Mouse (Mus musculus) 3134 (cell line): Measurements from ENCODE around the gene Popdc3.
"Not testable (repeated sequence)": the region's sequence is repeated elsewhere in the genome, so short reads cannot be mapped to it uniquely, and the experiment has no call there.

Experiments
- DNase-seq: peaks from one replicate; pipeline ENCODE4 v3.0.0-alpha.2; 2011; ENCODE audit warnings: low spot score; ENCODE audit not compliant: insufficient read length; ENCODE audit errors: extremely low read depth

Popdc3 gene

DNA sequence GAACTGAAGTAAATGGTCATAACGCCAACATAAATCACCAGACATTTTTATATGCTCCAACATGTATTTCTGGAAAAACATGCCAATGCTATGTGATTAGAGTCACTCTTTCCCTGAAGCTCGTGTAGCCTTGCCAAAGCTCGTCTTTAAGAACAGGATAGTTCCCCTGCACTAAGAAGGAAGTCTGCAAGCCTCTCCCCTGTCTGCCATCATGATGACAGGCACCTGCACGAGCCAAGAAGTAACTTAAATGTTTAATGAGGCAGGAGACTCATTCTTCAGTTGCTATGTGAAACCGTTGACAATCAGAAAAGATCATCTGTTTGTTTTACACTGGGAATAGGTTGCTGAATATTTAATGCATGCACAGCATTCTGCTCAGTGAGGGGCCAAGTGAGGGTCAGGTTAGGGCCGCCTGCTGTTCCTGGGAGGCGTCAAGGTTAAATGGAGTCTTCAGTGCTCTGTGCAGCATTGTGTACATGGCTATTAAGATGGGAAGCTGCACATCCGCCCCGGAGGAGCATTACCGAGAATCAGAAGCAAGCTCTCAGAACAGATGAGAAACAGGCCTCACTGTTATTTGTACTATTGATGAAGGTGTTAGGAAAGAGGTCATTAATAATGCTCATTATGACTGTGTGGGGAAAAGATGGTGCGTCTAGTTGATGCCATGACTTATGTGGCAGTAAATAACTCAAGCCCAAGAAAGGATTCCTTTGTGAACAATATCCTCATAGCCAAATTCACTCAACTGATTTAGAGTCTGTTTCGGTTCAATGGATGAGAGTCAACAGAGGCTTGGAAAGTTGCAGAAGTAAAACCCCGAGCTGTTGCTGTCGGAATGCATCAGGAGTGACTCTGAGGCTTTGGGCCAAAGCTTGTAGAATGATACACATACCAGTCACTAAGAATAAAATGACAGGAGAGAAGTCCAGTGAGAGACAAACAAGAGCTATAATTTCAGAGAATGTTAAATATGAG, 15.7 kb downstream of the Popdc3 start:
- DNase-seq, result no peak

GRCm38 (mm10) chr10:45194531-45194930, 16.6 kb downstream of the Popdc3 start:
- no peak for DNase-seq

GRCm38 (mm10) chr10:45204582-45204981, 26.7 kb downstream of the Popdc3 start:
- no peak for DNase-seq

- no peak for DNase-seq
Measured at GRCm38 (mm10) chr10:45210201-45210600, 32.3 kb downstream of the Popdc3 start.

DNA sequence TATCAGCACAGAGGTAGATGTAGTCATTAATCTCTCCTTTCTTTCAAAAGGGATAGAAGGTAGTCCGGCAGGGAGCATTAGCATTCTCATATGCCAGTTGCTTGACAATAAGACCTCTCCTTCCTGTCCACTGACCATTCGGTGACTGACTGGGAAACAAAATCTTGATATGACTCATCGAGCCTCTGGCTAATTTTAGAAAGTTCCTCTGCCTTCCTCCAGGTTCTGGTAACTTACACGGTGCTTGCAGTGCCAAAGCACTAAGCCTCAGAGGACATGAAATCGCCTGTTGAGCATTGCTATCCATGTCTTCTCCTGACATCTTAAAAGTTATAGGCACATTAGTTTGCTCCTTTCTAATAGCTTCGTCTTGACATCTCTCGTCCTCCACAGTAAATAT, 38.8 kb downstream of the Popdc3 start:
- DNase-seq, result peak; percentile 3

DNA sequence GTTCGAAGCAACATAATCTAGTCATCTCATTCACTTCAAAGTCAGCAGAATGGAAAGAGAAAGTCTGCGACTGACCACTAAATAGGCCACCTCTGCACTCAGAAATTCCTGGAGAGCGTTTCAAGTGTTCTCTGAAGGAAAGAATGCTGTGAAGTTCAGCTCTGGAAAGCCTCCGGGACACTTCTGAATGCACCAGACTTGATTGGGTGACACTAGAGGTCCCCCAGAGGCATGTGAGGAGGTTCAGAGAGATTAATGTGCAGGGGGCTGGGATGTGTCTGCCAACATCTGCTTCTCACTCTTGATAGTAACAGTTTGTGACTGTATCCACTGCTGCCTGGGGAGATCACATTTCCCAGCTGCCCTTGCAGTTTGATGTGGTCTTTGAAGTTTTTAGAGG, 52.1 kb downstream of the Popdc3 start:
- DNase-seq, result no peak

DNA sequence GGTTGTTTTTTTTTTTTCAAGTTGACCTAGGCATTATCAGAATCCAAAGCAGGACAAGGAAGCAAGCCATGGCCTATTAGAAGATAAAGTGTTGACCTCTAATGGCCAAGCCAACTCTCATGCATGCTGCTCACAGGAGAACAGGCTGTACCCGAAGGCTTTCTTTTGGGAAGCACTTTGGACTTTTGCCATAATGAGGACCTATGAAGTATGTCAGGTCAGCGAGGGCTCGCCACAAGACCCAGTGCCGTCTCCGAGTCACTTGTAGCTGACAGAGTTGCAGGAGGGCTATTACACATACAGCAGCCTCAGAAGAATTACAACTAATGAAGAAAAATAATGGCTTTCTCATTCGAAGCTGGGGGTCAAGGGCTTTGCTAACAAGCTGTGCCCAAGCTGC, 55.5 kb downstream of the Popdc3 start:
- DNase-seq, result no peak

GRCm38 (mm10) chr10:45236304-45236703, 58.4 kb downstream of the Popdc3 start:
- no peak for DNase-seq

GRCm38 (mm10) chr10:45237492-45237891, 59.6 kb downstream of the Popdc3 start:
- DNase-seq, result no peak

DNA sequence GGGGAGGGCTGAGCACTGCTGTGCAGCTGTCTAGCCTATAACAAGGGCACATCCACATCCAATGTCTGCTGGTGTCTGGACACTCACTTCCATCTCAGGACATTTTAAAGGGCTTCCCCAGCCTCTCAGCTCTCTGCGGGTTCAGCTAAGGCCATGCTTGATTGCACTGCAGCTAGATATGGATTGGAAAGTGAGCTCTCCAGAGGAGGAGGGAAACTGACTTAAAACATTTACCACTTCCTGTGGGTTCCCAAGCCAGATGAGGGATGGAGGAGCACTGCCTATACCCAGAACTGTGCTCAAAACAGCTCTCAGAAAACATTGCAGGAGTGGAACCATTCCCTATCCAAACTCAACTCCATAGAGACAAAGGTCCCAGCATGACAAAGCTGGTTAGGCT, 82.6 kb downstream of the Popdc3 start:
- no peak for DNase-seq

DNA sequence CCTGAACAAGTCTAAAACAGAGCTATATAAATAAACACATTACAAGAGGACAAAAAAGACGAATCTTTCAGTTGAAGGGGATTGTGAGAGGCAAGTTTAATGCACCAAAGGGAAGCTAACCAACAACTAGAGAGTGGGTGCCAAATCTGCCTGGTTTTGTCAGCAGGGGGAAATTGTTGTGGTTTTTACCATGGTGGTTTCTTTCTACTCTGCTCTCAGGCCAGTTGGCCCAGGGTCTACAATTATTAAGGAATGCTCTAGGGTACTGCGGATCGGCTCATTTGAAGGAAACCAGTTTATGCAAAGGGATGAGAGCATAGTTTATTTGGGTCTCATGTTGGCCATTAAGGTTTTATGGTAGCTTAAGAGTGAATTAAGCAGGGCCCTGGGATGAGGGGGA, 84.2 kb downstream of the Popdc3 start:
- no peak for DNase-seq

- DNase-seq, result no peak
Measured at GRCm38 (mm10) chr10:45276499-45276898, 98.6 kb downstream of the Popdc3 start.

DNA sequence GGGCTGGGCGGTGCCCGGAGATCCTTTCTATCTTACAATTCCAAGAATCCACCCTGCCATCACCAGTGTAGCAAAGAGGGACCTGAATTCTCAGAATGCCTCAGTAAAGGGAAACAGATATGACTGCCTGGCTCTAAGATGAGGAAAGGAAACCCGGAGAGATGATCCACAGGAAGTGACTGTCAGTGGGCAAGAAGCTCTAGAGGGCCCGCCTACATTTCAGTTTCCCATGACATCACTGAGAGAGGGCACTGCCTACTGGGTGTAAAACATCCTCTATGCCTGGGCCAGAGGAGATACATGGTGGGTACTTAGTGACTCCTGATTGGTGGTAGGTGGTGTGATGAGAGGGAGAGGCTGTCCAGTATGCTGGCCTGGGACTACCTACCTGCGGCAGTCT, 99.1 kb downstream of the Popdc3 start:
- no peak for DNase-seq

DNA sequence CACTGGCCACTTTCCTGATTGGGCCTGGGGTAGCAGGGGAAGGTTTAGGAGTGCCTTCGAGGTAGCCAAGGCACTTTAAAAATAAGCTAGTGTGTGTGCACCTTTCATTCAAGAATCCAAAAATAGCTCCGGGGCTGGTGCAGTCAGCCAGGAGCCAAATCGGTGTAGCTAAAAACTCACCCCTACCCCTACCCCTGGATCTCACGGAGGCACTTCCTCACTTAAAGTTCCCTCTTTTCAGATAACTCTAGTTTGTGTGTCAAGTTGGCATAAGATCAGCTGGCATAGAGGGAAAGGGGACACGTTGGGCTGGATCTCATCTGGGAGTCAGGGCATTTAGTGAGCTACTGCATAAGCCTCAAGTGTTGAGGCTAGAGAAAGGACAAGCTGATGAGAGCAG, 107.8 kb downstream of the Popdc3 start:
- no peak for DNase-seq

DNA sequence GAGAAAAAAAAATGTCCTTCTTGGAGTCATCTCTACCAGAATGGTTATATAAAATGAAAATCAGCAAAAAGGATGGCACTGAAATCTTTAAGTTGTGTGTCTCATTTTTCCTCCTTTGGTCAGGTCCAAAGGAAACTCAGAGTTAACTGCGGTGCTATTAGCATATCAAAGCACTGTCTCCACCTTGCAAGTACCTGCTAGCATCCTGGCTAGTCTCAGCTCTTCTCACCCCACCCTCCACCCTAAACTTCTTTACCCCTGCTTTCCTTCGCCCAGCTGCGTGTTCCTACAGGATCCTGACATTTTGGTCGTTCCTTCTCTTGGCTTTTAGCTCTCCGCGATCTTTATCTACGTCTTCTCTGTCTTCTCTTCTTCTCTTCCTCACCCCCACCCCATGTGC, 110.5 kb downstream of the Popdc3 start:
- DNase-seq, result no peak

DNA sequence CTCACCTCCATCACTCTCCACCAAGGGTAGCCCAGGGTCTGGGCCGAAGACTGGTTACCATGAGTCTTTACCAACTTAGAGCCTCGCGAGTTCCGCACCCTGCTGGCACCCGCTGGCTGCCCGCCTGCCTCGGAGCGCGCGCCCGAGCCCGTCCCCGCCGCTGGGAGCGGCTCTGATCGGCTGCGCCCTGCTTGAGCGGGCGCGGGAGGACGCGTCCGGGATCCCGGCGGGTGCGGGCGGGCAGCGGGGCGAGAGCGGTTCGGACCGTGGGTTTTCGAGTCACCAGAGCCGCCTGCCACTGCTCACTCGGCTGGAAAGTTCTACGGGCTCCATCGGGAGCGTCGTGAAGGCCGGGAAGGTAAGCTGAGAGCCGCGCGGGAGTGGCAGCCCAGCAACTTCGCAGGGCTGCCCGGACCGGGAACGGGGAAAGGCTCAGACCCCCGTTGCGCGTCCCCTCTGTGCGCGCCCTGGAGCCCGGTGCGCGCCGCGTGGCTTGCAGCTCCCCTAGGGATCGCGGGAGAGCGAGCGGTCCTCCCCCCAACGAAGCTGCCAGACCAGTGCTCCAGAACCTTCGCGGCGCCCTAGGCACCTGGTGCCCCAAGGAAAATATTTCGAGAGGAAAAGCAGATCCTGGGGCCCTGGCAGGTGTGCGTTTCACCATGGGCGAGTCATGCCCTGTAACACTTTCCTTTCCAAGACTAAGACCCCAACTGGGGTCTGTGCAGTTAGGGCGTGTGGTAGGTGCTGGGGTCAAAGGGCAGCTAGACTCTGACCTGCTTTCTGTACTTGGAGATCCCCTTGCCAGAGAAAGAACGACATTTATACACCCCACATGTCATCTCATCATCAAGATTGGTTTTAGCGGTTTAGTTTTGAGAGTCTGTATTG, 111.6 kb downstream of the Popdc3 start:
- no peak for DNase-seq

DNA sequence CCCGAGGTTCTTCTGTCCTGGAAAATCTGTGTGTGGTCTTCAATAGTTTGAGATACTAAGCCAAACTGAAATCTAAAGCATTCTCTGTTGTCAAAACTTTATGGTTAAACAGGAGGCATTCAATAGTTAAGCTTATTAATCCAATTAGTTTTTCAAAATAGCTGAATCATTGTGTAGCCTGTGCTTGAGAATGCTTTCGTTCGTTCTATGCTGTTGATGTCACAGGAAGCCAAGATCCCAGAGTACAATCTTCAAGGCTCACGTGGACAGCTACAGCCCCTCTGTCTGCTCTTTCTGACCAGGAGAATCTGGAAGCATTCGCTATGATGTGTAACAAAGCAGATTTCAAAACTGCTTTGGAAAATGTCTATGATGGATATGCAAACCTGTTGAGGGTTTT, 112.7 kb downstream of the Popdc3 start:
- no peak for DNase-seq

DNA sequence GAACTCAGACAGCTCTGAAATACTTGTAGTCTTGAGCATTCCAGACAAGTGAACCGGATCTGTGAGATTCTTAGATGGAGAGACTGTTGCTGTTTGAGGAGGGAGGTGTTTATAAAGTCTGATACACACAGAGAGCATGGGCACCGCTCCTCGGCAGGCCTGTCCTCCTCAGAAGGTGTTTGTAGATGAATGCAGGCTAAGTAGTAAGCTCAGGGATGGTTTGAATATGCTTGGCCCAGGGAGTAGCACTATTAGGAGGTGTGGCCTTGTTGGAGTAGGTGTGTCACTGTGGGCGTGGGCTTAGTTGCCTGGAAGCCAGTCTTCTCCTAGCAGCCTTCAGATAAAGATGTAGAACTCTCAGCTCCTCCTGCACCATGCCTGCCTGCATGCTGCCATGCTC, 114.3 kb downstream of the Popdc3 start:
- DNase-seq, result not testable (repeated sequence)

GRCm38 (mm10) chr10:45295093-45295492, 117.2 kb downstream of the Popdc3 start:
- DNase-seq, result no peak

DNA sequence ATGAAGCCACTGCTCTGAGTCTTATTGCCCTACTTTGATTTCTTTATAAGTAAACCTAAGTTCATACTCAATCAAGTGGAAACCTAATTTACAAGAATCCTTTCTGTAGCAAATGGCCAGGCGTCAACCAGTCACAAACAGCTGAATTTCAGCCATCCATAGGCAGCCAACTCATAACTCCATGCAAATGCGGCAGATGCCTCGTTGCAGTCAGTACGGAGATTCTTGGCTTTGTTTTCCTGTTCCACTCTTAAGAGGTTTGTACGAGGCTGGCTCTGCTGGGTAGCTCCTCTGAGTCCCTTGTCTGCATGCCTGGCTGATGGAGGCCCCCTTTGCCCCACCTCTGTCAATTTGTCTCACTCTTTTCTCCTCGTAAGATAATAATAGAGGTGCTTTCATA, 120.6 kb downstream of the Popdc3 start:
- DNase-seq, result no peak

GRCm38 (mm10) chr10:45299509-45299908, 121.6 kb downstream of the Popdc3 start:
- DNase-seq, result no peak
